Mouse (Mus musculus): ENCODE results near the gene Gm17571.

Gene Gm17571

GRCm38 (mm10) chr9:13455231-13455630 lies 8.7 kb upstream of the Gm17571 start:
- DNase-seq (ENCODE audit: low spot score in 2 of 2), result no peak

GRCm38 (mm10) chr9:13454651-13455123 lies 8.1 kb upstream of the Gm17571 start:
- no peak for DNase-seq (ENCODE audit: low spot score in 2 of 2)

- DNase-seq (ENCODE audit: low spot score in 2 of 2), result no peak
These were observed 2.2 kb upstream of the Gm17571 start for GRCm38 (mm10) chr9:13448716-13449115.

- DNase-seq (ENCODE audit: low spot score in 2 of 2), result no peak
These were observed 317 bp downstream of the Gm17571 start for GRCm38 (mm10) chr9:13446236-13446635.

GRCm38 (mm10) chr9:13443484-13444211 lies 2.9 kb downstream of the Gm17571 start:
- DNase-seq (ENCODE audit: low spot score in 2 of 2), result no peak

- no peak for DNase-seq (ENCODE audit: low spot score in 2 of 2)
These were observed 4.4 kb downstream of the Gm17571 start for GRCm38 (mm10) chr9:13442012-13442735.

GRCm38 (mm10) chr9:13440911-13441310 lies 5.6 kb downstream of the Gm17571 start:
- no peak for DNase-seq (ENCODE audit: low spot score in 2 of 2)

- DNase-seq (ENCODE audit: low spot score in 2 of 2), result no peak
These were observed 13.0 kb downstream of the Gm17571 start for GRCm38 (mm10) chr9:13433501-13434090.

- DNase-seq (ENCODE audit: low spot score in 2 of 2), result no peak
These were observed 14.9 kb downstream of the Gm17571 start for GRCm38 (mm10) chr9:13431646-13432045.

- no peak for DNase-seq (ENCODE audit: low spot score in 2 of 2)
These were observed 15.8 kb downstream of the Gm17571 start for GRCm38 (mm10) chr9:13430744-13431143.

- DNase-seq (ENCODE audit: low spot score in 2 of 2), result no peak
These were observed 16.3 kb downstream of the Gm17571 start for GRCm38 (mm10) chr9:13430302-13430701.

GRCm38 (mm10) chr9:13429477-13430125 lies 17.0 kb downstream of the Gm17571 start:
- no peak for DNase-seq (ENCODE audit: low spot score in 2 of 2)

GRCm38 (mm10) chr9:13425031-13425940 lies 21.3 kb downstream of the Gm17571 start:
- peak; percentile 42 to 64 for DNase-seq (ENCODE audit: low spot score in 2 of 2)

- no peak for DNase-seq (ENCODE audit: low spot score in 2 of 2)
These were observed 32.3 kb downstream of the Gm17571 start for GRCm38 (mm10) chr9:13414230-13414766.

All from urinary bladder, postnatal 4 days (tissue).